Mouse (Mus musculus) gastrocnemius, adult 2 months (tissue): ENCODE data around the gene Aanat. TPM values are rescaled to one million over a fixed set of nuclear protein-coding genes. Genes with fewer than 3 reads are reported as not detected.

Experiments used
- DNase-seq: peaks from one replicate; pipeline ENCODE4 v3.0.0; 2022
- H3K27ac ChIP-seq: fragments of 200-600 bp; 2 replicates; pipeline ENCODE4 v1.8.1; 2022; ENCODE audit warnings: mild to moderate bottlenecking
- H3K4me3 ChIP-seq: fragments of 200-600 bp; 2 replicates; pipeline ENCODE4 v1.8.1; 2022; ENCODE audit warnings: mild to moderate bottlenecking, moderate library complexity
- CTCF ChIP-seq: fragments of 200-600 bp; IDR thresholded peaks from 2 replicates; pipeline ENCODE4 v1.8.1; 2022; ENCODE audit warnings: antibody characterized with exemption, mild to moderate bottlenecking, moderate library complexity
- intact Hi-C: fragments of 180-260 bp; cut with DNase I; formaldehyde crosslinking; loops from one replicate; pipeline ENCODE4 v1.15.1; 2025
- total RNA-seq, 2 experiments: library from RNA; stranded (reverse); gene quantifications; 2 replicates each; pipeline ENCODE4 v1.2.3; 2021

Gene Aanat
- total RNA-seq, 2 experiments from 2014 or later: not detected

- peak overlapping the region; percentile 98 for H3K27ac ChIP-seq
- intact Hi-C loops: no loop called here
These were observed 32.4 kb downstream of the Aanat start for GRCm38 (mm10) chr11:116618666-116619065.

GRCm38 (mm10) chr11:116619156-116619555, 32.9 kb downstream of the Aanat start:
- Histone ChIP-seq H3K27ac (peak overlapping the region; percentile 98), H3K4me3 (peak overlapping the region; percentile 80)
- peak; percentile 74 for DNase-seq
- intact Hi-C loops: no loop called here
- no peak for TF ChIP-seq CTCF

More at GRCm38 (mm10) chr11:116618666-116619065, 32.4 kb downstream of the Aanat start:
- no peak for TF ChIP-seq CTCF
- H3K4me3 ChIP-seq: no peak overlapping the region
- no peak for DNase-seq

GRCm38 (mm10) chr11:116619561-116619960, 33.3 kb downstream of the Aanat start:
- intact Hi-C loops: no loop called here
- DNase-seq: no peak
- no peak for TF ChIP-seq CTCF
- Histone ChIP-seq H3K4me3 (peak overlapping the region; percentile 80), H3K27ac (peak overlapping the region; percentile 98)

GRCm38 (mm10) chr11:116620073-116620472, 33.8 kb downstream of the Aanat start:
- intact Hi-C loops: no loop called here
- no peak for DNase-seq
- H3K27ac ChIP-seq: peak overlapping the region; percentile 98
- peak overlapping the region; percentile 80 for H3K4me3 ChIP-seq
- TF ChIP-seq CTCF: no peak

DNA sequence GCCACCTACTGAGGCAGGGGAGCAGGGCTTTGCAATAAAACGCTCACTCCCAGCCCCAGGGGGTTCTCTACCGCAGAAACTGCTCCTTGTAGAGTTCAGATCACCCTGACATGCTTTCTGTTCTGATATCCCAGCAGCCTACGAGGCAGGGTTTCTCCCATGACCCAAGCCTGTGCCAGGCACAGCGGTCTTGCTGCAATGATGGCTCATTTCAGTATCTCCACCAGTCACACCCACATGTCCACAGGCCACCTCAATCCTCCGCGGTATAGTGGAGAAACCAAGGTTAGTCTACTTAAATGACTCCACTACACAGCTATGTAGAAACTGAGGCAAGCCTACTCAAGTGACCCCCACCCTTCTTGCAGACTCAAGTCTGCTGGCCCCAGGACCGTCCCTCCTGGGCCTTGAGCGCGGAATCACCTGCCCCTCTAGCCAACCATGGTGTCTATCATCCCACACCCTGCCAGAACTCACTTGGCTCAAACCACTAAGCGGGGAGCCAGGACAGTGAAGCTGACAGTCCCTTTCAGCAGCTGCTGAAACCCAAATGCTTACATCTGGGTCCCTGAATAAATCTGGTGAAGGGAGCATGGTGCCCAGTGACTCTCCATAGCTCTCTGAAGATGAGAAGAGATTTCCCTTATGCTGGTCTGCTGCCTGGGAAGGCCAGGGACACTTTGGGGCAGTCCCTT, 34.5 kb downstream of the Aanat start:
- Histone ChIP-seq H3K4me3 (peak overlapping the region; percentile 80), H3K27ac (peak overlapping the region; percentile 98)
- intact Hi-C loops: no loop called here
- DNase-seq: peak; percentile 58
- TF ChIP-seq CTCF: no peak

DNA sequence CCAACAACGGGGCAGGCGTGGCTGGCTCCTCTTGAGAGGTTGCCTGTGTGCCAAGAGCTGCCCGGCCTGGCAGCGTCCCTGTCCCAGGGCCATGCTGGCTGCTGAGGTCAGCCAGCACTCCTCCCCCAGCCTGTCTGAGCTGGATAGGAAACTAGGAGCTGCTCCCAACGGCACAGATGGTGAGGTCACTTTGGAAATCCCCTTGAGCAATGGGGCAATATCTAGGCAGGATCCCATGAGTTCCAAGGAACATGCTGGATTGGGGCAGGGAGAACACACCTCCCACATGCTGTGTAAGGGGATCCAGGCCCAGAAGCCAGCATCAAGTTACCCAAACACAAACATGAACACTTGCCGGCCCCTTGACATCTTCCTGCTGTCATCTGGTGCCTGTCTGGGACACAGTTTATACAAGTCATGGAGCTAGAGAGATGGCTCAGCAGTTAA, 35.0 kb downstream of the Aanat start:
- no peak for TF ChIP-seq CTCF
- Histone ChIP-seq H3K27ac (peak overlapping the region; percentile 98), H3K4me3 (peak overlapping the region; percentile 80)
- DNase-seq: peak; percentile 95
- intact Hi-C loops: no loop called here

GRCm38 (mm10) chr11:116623281-116624124, 37.3 kb downstream of the Aanat start:
- intact Hi-C loops: no loop called here
- Histone ChIP-seq H3K27ac (peak overlapping the region; percentile 98), H3K4me3 (peak overlapping the region; percentile 80)
- no peak; the same call in 1 of the 2 replicates for TF ChIP-seq CTCF
- DNase-seq: peak; percentile 69

DNA sequence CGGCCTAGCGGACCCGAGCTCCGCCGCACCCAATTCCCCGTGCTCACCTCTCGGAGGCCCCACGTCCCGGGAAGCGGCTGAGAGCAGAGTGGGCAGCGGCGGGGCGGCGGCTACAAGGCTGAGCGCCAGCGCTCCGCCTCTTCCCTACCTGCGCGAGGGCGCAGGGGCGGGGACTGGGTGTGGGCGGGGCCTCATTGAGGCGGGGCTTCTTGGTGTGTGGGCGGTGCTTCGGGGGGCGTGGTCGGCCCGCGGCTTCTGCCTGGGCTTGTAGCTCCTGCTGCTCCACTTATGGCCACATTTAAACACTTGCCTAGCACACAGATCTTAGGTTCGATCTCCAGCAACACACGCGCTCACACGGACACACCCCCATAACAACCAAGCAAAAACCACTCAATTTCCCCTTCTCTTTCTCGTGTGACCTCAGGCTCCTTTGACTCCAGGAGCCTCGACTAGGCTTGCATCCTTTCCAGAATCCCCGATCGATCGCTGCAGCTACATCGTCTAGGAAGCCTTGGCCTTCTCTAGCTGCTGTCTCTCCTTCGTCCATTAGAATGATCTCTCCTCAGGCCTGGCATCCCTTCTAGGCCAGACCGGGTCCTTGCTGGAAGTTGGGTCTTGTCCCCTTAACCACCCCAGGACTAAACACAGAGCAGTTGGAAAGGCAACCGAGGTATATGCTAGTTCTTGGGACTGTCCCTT, 38.0 kb downstream of the Aanat start:
- peak overlapping the region; percentile 98 for H3K27ac ChIP-seq
- intact Hi-C loops: no loop called here

GRCm38 (mm10) chr11:116625081-116626000, 39.1 kb downstream of the Aanat start:
- intact Hi-C loops: loop anchor here (5.0 kb wide), 1 partner anchor 123 kb away; no protein-coding TSS in a partner anchor
- H3K27ac ChIP-seq: peak overlapping the region; percentile 98; the same call in 1 of the 2 replicates
- DNase-seq: peak; percentile 68

More for the DNA sequence above, 38.0 kb downstream of the Aanat start:
- TF ChIP-seq CTCF: no peak
- peak overlapping the region; percentile 80 for H3K4me3 ChIP-seq
- DNase-seq: peak; percentile 89

GRCm38 (mm10) chr11:116626299-116627071, 40.3 kb downstream of the Aanat start, which contains the start of gene Rhbdf2:
Gene Rhbdf2, minus strand, starts transcription at chr11:116627019.
- intact Hi-C loops: loop anchor here (5.0 kb wide), 1 partner anchor 124 kb away; no protein-coding TSS in a partner anchor
- DNase-seq: no peak
- H3K27ac ChIP-seq: no peak within 1 kb of the TSS
- TF ChIP-seq CTCF: no peak
- H3K4me3 ChIP-seq: no peak within 1 kb of the TSS

More at GRCm38 (mm10) chr11:116625081-116626000, 39.1 kb downstream of the Aanat start:
- H3K4me3 ChIP-seq: no peak overlapping the region
- peak; percentile 79 for TF ChIP-seq CTCF
